Mouse (Mus musculus): ENCODE data around the gene Hfe. TPM values are rescaled to one million over a fixed set of nuclear protein-coding genes. Genes with fewer than 3 reads are reported as not detected.
"Not testable (repeated sequence)": the region's sequence is repeated elsewhere in the genome, so short reads cannot be mapped to it uniquely, and the experiment has no call there.

Gene Hfe
- polyA plus RNA-seq, 1 experiment from 2014 or later = 6.6 TPM

GRCm38 (mm10) chr13:23694956-23695355 lies 15.7 kb downstream of the Hfe start:
- DNase-seq = no peak
- no peak overlapping the region for H3K4me3 ChIP-seq (replicated peaks)
- H3K4me2 ChIP-seq = no peak overlapping the region
- H3K36me3 ChIP-seq = 0 out of 2 replicates have a peak, but pooled peaks cover 3% of the 10 kb centered on the region
- peaks cover 56% of the 10 kb centered on the region for H3K4me1 ChIP-seq (replicated peaks)
- H3K27me3 ChIP-seq = no peaks in the 10 kb centered on the region
- no peak for ATAC-seq (ENCODE audit: low read depth)
- H3K27ac ChIP-seq = no peak overlapping the region; the same call in 1 of the 2 replicates
- no peak overlapping the region; the same call in 1 of the 2 replicates for H3K9ac ChIP-seq
- no peaks in the 10 kb centered on the region for H3K9me3 ChIP-seq (replicated peaks)
- 83% methylated on average over 9 of the region's 9 CpGs for WGBS (ENCODE audit: insufficient replicate concordance)

GRCm38 (mm10) chr13:23693856-23694440 lies 16.7 kb downstream of the Hfe start:
- Histone ChIP-seq H3K27ac (no peak overlapping the region), H3K4me1 (replicated peaks) (peaks cover 57% of the 10 kb centered on the region), H3K9me3 (replicated peaks) (no peaks in the 10 kb centered on the region), H3K4me2 (no peak overlapping the region), H3K4me3 (replicated peaks) (no peak overlapping the region), H3K36me3 (0 out of 2 replicates have a peak, but pooled peaks cover 3% of the 10 kb centered on the region), H3K27me3 (no peaks in the 10 kb centered on the region), H3K9ac (no peak overlapping the region)
- WGBS (ENCODE audit: insufficient replicate concordance) = 75% methylated on average over 6 of the region's 6 CpGs
- no peak for ATAC-seq (ENCODE audit: low read depth)
- DNase-seq = no peak

GRCm38 (mm10) chr13:23689459-23689858 lies 21.2 kb downstream of the Hfe start:
- DNase-seq (no peak), ATAC-seq (ENCODE audit: low read depth) (0 out of 2 replicates have a peak, but pooled peaks have one; percentile 9)
- Histone ChIP-seq H3K4me1 (replicated peaks) (peaks cover 52% of the 10 kb centered on the region), H3K36me3 (0 out of 2 replicates have a peak, but pooled peaks cover 3% of the 10 kb centered on the region), H3K4me3 (replicated peaks) (no peak overlapping the region), H3K9me3 (replicated peaks) (no peaks in the 10 kb centered on the region), H3K27me3 (no peaks in the 10 kb centered on the region), H3K4me2 (0 out of 2 replicates have a peak overlapping the region, but pooled peaks have one; percentile 2), H3K27ac (no peak overlapping the region), H3K9ac (peak overlapping the region; percentile 28; the same call in 1 of the 2 replicates)
- WGBS (ENCODE audit: insufficient replicate concordance) = 21% methylated on average over 2 of the region's 2 CpGs

GRCm38 (mm10) chr13:23688956-23689355 lies 21.7 kb downstream of the Hfe start:
- no peak for DNase-seq
- Histone ChIP-seq H3K36me3 (0 out of 2 replicates have a peak, but pooled peaks cover 3% of the 10 kb centered on the region), H3K4me2 (no peak overlapping the region), H3K9ac (no peak overlapping the region; the same call in 1 of the 2 replicates), H3K4me3 (replicated peaks) (no peak overlapping the region), H3K27me3 (no peaks in the 10 kb centered on the region), H3K4me1 (replicated peaks) (peaks cover 52% of the 10 kb centered on the region), H3K27ac (0 out of 2 replicates have a peak overlapping the region, but pooled peaks have one; percentile 13), H3K9me3 (replicated peaks) (no peaks in the 10 kb centered on the region)
- 82% methylated on average over 2 of the region's 2 CpGs for WGBS (ENCODE audit: insufficient replicate concordance)
- ATAC-seq (ENCODE audit: low read depth) = no peak

- Histone ChIP-seq H3K36me3 (no peaks in the 10 kb centered on the region), H3K27ac (peak overlapping the region; percentile 50), H3K27me3 (no peaks in the 10 kb centered on the region), H3K4me3 (replicated peaks) (peak overlapping the region; percentile 24), H3K4me2 (peak overlapping the region; percentile 24), H3K9me3 (replicated peaks) (no peaks in the 10 kb centered on the region), H3K4me1 (replicated peaks) (peaks cover 53% of the 10 kb centered on the region), H3K9ac (peak overlapping the region; percentile 37; the same call in 1 of the 2 replicates)
- no peak for ATAC-seq (ENCODE audit: low read depth)
- WGBS (ENCODE audit: insufficient replicate concordance) = 83% methylated on average over 7 of the region's 7 CpGs
- DNase-seq = no peak
These were observed 22.7 kb downstream of the Hfe start for GRCm38 (mm10) chr13:23687907-23688306.

- no peak overlapping the region for H3K9ac ChIP-seq
- DNase-seq (no peak), ATAC-seq (ENCODE audit: low read depth) (no peak)
- H3K27me3 ChIP-seq = no peaks in the 10 kb centered on the region
- peak overlapping the region; percentile 22; the same call in 1 of the 2 replicates for H3K4me3 ChIP-seq (replicated peaks)
- peak overlapping the region; percentile 65; the same call in 1 of the 2 replicates for H3K27ac ChIP-seq
- H3K9me3 ChIP-seq (replicated peaks) = no peaks in the 10 kb centered on the region
- H3K36me3 ChIP-seq = no peaks in the 10 kb centered on the region
- WGBS (ENCODE audit: insufficient replicate concordance) = 80% methylated on average over 4 of the region's 4 CpGs
- peak overlapping the region; percentile 38 for H3K4me2 ChIP-seq
- H3K4me1 ChIP-seq (replicated peaks) = peaks cover 61% of the 10 kb centered on the region
These were observed 23.5 kb downstream of the Hfe start for GRCm38 (mm10) chr13:23687181-23687580.

- WGBS (ENCODE audit: insufficient replicate concordance) = 44% methylated on average over 4 of the region's 4 CpGs
- H3K27ac ChIP-seq = peak overlapping the region; percentile 100
- peak overlapping the region; percentile 66 for H3K4me3 ChIP-seq (replicated peaks)
- peaks cover 61% of the 10 kb centered on the region for H3K4me1 ChIP-seq (replicated peaks)
- no peaks in the 10 kb centered on the region for H3K36me3 ChIP-seq
- ATAC-seq (ENCODE audit: low read depth) (no peak), DNase-seq (no peak)
- H3K9ac ChIP-seq = peak overlapping the region; percentile 84
- no peaks in the 10 kb centered on the region for H3K27me3 ChIP-seq
- peak overlapping the region; percentile 82 for H3K4me2 ChIP-seq
- no peaks in the 10 kb centered on the region for H3K9me3 ChIP-seq (replicated peaks)
These were observed 24.7 kb downstream of the Hfe start for GRCm38 (mm10) chr13:23685966-23686365.

- no peak for ATAC-seq (ENCODE audit: low read depth)
- 4% methylated on average over 15 of the region's 15 CpGs for WGBS (ENCODE audit: insufficient replicate concordance)
- peak overlapping the region; percentile 66 for H3K4me3 ChIP-seq (replicated peaks)
These were observed 25.4 kb downstream of the Hfe start for GRCm38 (mm10) chr13:23685121-23685861.

GRCm38 (mm10) chr13:23684295-23684945 lies 26.2 kb downstream of the Hfe start:
- Histone ChIP-seq H3K4me3 (replicated peaks) (peak overlapping the region; percentile 66), H3K4me1 (replicated peaks) (peaks cover 64% of the 10 kb centered on the region), H3K27ac (peak overlapping the region; percentile 100), H3K4me2 (peak overlapping the region; percentile 82), H3K9ac (peak overlapping the region; percentile 84)
- DNase-seq (peak; percentile 67), ATAC-seq (ENCODE audit: low read depth) (peak; percentile 21; the same call in 1 of the 2 replicates)
- not testable (repeated sequence) for H3K36me3 ChIP-seq; H3K9me3 ChIP-seq (replicated peaks); H3K27me3 ChIP-seq
- WGBS (ENCODE audit: insufficient replicate concordance) = 1% methylated on average over 19 of the region's 37 CpGs

More at GRCm38 (mm10) chr13:23685121-23685861, 25.4 kb downstream of the Hfe start:
- peak overlapping the region; percentile 84 for H3K9ac ChIP-seq
- H3K36me3 ChIP-seq = no peaks in the 10 kb centered on the region
- H3K4me2 ChIP-seq = peak overlapping the region; percentile 82
- peak overlapping the region; percentile 100 for H3K27ac ChIP-seq
- H3K4me1 ChIP-seq (replicated peaks) = peaks cover 61% of the 10 kb centered on the region
- H3K9me3 ChIP-seq (replicated peaks) = no peaks in the 10 kb centered on the region
- H3K27me3 ChIP-seq = no peaks in the 10 kb centered on the region
- DNase-seq = peak; percentile 42

- WGBS (ENCODE audit: insufficient replicate concordance) = under 1% methylated on average over 28 of the region's 32 CpGs
- Histone ChIP-seq H3K27ac (peak within 1 kb of the TSS; percentile 100), H3K9ac (peak within 1 kb of the TSS; percentile 86), H3K9me3 (replicated peaks) (no peaks in the 10 kb centered on the region), H3K4me1 (replicated peaks) (peaks cover 59% of the 10 kb centered on the region), H3K36me3 (no peaks in the 10 kb centered on the region), H3K4me2 (peak within 1 kb of the TSS; percentile 82), H3K27me3 (no peaks in the 10 kb centered on the region), H3K4me3 (replicated peaks) (peak within 1 kb of the TSS; percentile 66)
- DNase-seq (peak; percentile 91), ATAC-seq (ENCODE audit: low read depth) (peak; percentile 94)
These were observed 26.8 kb downstream of the Hfe start, which contains the start of the genes Hist1h2ac and Hist1h2bc for GRCm38 (mm10) chr13:23683755-23684281. Gene Hist1h2ac, minus strand, starts transcription at chr13:23683948. Gene Hist1h2bc, plus strand, starts transcription at chr13:23684199.

Data from liver, embryonic 13.5 days (tissue).